Mouse (Mus musculus): ENCODE results near the gene Ppm1b. TPM values are rescaled to one million over a fixed set of nuclear protein-coding genes. Genes with fewer than 3 reads are reported as not detected.

Ppm1b gene
- polyA plus RNA-seq, 1 experiment from 2014 or later = 53.4 TPM

GRCm38 (mm10) chr17:85025151-85025550 lies 68.6 kb downstream of the Ppm1b start:
- no peak overlapping the region for H3K27ac ChIP-seq (replicated peaks)
- no peak overlapping the region for H3K4me3 ChIP-seq
- peaks cover 7% of the 10 kb centered on the region; the same call in 1 of the 2 replicates for H3K36me3 ChIP-seq
- no peaks in the 10 kb centered on the region for H3K27me3 ChIP-seq (replicated peaks)
- peaks cover 7% of the 10 kb centered on the region; the same call in 1 of the 2 replicates for H3K4me1 ChIP-seq
- 91% methylated on average over 6 of the region's 6 CpGs for WGBS
- H3K9me3 ChIP-seq = no peaks in the 10 kb centered on the region
- H3K9ac ChIP-seq = no peak overlapping the region
- H3K4me2 ChIP-seq = no peak overlapping the region
- ATAC-seq (ENCODE audit: extremely low read depth, insufficient number of reproducible peaks, low FRiP score, low TSS enrichment) = no peak

DNA sequence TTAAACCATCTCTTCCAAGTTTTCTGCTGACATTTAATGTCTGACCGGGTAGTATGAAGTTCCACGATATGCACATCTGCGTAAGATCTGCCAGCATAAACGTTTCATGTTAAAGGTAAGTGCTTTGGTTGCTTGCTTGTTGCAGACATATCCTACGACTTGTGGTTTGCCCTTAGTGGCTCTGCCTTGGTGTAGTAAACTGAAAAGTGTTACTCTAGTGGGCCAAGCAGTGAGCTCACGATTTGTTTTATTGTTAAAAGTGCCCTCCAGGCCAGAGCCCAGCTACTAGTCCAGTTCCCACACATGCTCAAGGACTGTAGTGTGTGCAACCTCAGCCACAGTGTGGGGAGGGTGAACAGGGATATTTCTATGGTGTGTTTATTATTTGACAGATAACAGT lies 69.9 kb downstream of the Ppm1b start:
- WGBS = 86% methylated on average over 6 of the region's 6 CpGs
- H3K27ac ChIP-seq (replicated peaks) = no peak overlapping the region
- H3K27me3 ChIP-seq (replicated peaks) = no peaks in the 10 kb centered on the region; the same call in 1 of the 2 replicates
- H3K4me3 ChIP-seq = no peak overlapping the region
- no peak overlapping the region for H3K9ac ChIP-seq
- H3K4me2 ChIP-seq = no peak overlapping the region
- H3K36me3 ChIP-seq = peaks cover 7% of the 10 kb centered on the region; the same call in 1 of the 2 replicates
- ATAC-seq (ENCODE audit: extremely low read depth, insufficient number of reproducible peaks, low FRiP score, low TSS enrichment) = no peak
- peaks cover 7% of the 10 kb centered on the region; the same call in 1 of the 2 replicates for H3K4me1 ChIP-seq
- H3K9me3 ChIP-seq = no peaks in the 10 kb centered on the region

DNA sequence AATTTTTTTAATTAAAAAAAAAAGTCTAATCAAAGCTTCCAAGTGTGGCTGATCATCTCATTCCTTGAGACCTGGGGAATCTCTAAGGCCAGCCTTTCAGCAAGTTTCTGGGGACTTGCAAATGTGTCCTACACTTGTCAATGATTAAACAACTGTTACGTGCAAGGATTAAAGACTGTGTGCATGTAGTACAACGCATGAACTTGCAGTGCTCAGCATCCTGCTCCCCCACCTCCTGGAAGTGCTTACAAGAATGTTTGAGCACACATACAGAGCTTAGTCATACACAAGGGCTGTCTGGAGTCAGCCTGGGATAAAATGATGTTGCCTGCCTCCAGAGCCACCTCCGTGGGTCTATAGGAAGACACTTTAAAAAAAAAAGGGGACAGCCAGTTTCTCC lies 70.7 kb downstream of the Ppm1b start:
- 84% methylated on average over 3 of the region's 3 CpGs for WGBS
- Histone ChIP-seq H3K36me3 (peaks cover 7% of the 10 kb centered on the region; the same call in 1 of the 2 replicates), H3K9me3 (no peaks in the 10 kb centered on the region), H3K9ac (no peak overlapping the region), H3K4me3 (no peak overlapping the region), H3K4me1 (peaks cover 7% of the 10 kb centered on the region; the same call in 1 of the 2 replicates), H3K27ac (replicated peaks) (no peak overlapping the region), H3K4me2 (no peak overlapping the region), H3K27me3 (replicated peaks) (no peaks in the 10 kb centered on the region; the same call in 1 of the 2 replicates)
- ATAC-seq (ENCODE audit: extremely low read depth, insufficient number of reproducible peaks, low FRiP score, low TSS enrichment) = no peak

DNA sequence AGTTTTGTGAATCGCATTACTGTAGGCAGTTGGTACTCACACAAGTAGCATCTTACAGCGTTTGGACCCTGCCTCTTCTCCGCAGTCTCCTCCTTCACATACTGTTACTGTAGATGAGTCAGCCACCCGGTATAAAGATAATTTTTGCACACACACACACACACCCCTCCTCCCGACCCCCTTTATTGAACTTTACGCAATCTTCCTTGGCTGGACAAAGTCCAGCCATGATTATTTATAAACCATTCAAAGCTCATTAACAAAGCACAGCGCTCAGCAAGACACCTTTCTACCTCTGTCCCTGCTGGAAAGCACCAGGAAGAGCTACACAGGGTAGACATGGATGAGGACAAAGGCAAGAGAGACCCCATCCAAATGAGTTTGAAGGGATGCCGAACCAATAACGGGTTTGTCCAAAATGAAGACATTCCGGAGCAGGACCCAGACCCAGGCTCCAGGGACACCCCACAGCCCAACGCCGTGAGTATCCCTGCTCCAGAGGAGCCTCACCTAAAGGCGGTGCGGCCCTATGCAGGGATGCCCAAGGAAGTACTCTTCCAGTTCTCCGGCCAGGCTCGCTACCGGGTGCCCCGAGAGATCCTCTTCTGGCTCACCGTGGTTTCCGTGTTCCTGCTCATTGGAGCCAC lies 71.7 kb downstream of the Ppm1b start, which contains the start of gene Slc3a1:
Slc3a1 (plus strand) TSS at position 284 of the 647 bp plus-strand sequence.
- no peak for ATAC-seq (ENCODE audit: extremely low read depth, insufficient number of reproducible peaks, low FRiP score, low TSS enrichment)
- Histone ChIP-seq H3K27ac (replicated peaks) (no peak within 1 kb of the TSS), H3K9me3 (no peaks in the 10 kb centered on the region), H3K36me3 (peaks cover 7% of the 10 kb centered on the region; the same call in 1 of the 2 replicates), H3K4me1 (peaks cover 6% of the 10 kb centered on the region; the same call in 1 of the 2 replicates), H3K9ac (no peak within 1 kb of the TSS), H3K4me2 (no peak within 1 kb of the TSS), H3K4me3 (no peak within 1 kb of the TSS), H3K27me3 (replicated peaks) (no peaks in the 10 kb centered on the region; the same call in 1 of the 2 replicates)
- WGBS = 85% methylated on average over 20 of the region's 20 CpGs

GRCm38 (mm10) chr17:85028797-85029196 lies 72.3 kb downstream of the Ppm1b start:
- Histone ChIP-seq H3K27ac (replicated peaks) (no peak overlapping the region), H3K9ac (no peak overlapping the region), H3K4me3 (no peak overlapping the region), H3K9me3 (no peaks in the 10 kb centered on the region), H3K4me1 (0 out of 2 replicates have a peak, but pooled peaks cover 3% of the 10 kb centered on the region), H3K36me3 (peaks cover 7% of the 10 kb centered on the region; the same call in 1 of the 2 replicates), H3K4me2 (no peak overlapping the region), H3K27me3 (replicated peaks) (no peaks in the 10 kb centered on the region; the same call in 1 of the 2 replicates)
- ATAC-seq (ENCODE audit: extremely low read depth, insufficient number of reproducible peaks, low FRiP score, low TSS enrichment) = no peak
- WGBS = 85% methylated on average over 10 of the region's 10 CpGs

GRCm38 (mm10) chr17:85030651-85031050 lies 74.1 kb downstream of the Ppm1b start:
- Histone ChIP-seq H3K4me2 (no peak overlapping the region), H3K4me1 (0 out of 2 replicates have a peak, but pooled peaks cover 9% of the 10 kb centered on the region), H3K36me3 (no peaks in the 10 kb centered on the region), H3K27me3 (replicated peaks) (no peaks in the 10 kb centered on the region; the same call in 1 of the 2 replicates), H3K4me3 (no peak overlapping the region), H3K27ac (replicated peaks) (no peak overlapping the region), H3K9ac (no peak overlapping the region), H3K9me3 (no peaks in the 10 kb centered on the region)
- 59% methylated on average over 5 of the region's 5 CpGs for WGBS
- no peak for ATAC-seq (ENCODE audit: extremely low read depth, insufficient number of reproducible peaks, low FRiP score, low TSS enrichment)

DNA sequence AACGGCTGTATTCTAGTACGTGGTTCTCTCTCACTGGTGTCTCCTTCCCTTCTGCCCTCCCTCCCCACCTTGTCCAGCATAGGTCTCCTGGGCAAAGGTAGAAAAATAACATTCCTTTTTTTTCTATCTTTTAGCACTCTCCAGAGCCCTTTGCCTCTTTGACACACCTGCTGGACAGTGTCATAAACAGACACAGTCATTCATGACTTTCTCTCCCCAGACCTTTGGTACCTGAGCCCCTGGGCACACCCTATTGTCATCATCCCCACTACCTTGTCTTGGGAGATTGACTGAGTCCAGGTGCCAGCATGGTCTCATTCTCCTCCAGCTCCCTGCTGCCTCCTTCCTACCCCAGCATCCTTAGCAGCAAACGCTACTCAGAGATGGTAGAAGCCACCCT lies 76.5 kb downstream of the Ppm1b start:
- no peak overlapping the region for H3K4me2 ChIP-seq
- no peak overlapping the region for H3K4me3 ChIP-seq
- no peak overlapping the region for H3K9ac ChIP-seq
- 0 out of 2 replicates have a peak, but pooled peaks cover 9% of the 10 kb centered on the region for H3K4me1 ChIP-seq
- H3K36me3 ChIP-seq = no peaks in the 10 kb centered on the region
- WGBS = 81% methylated on average over 3 of the region's 3 CpGs
- ATAC-seq (ENCODE audit: extremely low read depth, insufficient number of reproducible peaks, low FRiP score, low TSS enrichment) = no peak
- H3K27ac ChIP-seq (replicated peaks) = no peak overlapping the region
- H3K27me3 ChIP-seq (replicated peaks) = no peaks in the 10 kb centered on the region; the same call in 1 of the 2 replicates
- no peaks in the 10 kb centered on the region for H3K9me3 ChIP-seq

DNA sequence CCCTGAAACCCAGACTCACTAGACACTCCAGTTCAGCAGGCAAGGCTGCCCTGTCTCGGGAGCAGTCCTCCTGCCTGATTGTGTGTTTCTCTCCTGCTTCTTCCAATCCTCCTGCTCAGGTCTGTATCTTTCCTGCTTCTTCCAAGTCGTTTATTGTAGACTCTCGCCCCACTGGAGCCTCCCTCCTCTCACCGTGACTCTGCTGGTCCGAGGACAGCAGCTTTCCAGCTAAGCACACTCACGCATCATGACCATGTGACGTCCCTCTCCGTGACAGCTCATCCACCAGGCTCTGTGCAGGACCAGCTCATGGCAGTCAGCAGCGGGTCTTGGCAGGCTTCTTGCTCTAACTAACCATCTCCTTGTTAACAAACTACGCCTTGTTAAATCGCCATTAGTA lies 77.5 kb downstream of the Ppm1b start:
- no peak overlapping the region for H3K27ac ChIP-seq (replicated peaks)
- H3K9me3 ChIP-seq = no peaks in the 10 kb centered on the region
- no peak for ATAC-seq (ENCODE audit: extremely low read depth, insufficient number of reproducible peaks, low FRiP score, low TSS enrichment)
- H3K4me1 ChIP-seq = 0 out of 2 replicates have a peak, but pooled peaks cover 9% of the 10 kb centered on the region
- no peaks in the 10 kb centered on the region for H3K36me3 ChIP-seq
- 48% methylated on average over 11 of the region's 11 CpGs for WGBS
- no peak overlapping the region for H3K4me3 ChIP-seq
- H3K27me3 ChIP-seq (replicated peaks) = no peaks in the 10 kb centered on the region; the same call in 1 of the 2 replicates
- H3K9ac ChIP-seq = peak overlapping the region; percentile 5; the same call in 1 of the 2 replicates
- peak overlapping the region; percentile 27; the same call in 1 of the 2 replicates for H3K4me2 ChIP-seq

GRCm38 (mm10) chr17:85037855-85038254 lies 81.3 kb downstream of the Ppm1b start:
- WGBS = 72% methylated on average over 5 of the region's 5 CpGs
- H3K27me3 ChIP-seq (replicated peaks) = no peaks in the 10 kb centered on the region

DNA sequence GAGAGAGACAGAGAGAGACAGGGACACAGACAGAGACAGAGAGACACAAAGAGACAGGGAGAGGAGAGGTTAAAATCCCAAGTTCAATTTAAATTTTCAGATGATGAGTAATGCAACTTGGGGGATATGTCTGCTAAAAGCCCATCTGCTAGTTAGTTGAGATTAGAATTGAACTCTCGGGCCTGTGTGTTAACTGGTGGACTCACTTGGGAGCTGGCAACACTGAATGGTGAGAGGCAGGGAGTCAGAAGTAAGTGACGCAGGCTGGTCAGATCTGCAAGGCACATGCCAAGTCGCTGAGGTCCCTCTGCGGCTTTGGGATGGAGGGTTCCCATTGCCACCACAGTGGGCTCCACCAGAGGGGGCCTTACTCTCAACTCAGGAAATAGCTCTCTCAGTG lies 81.8 kb downstream of the Ppm1b start:
- H3K27ac ChIP-seq (replicated peaks) = no peak overlapping the region
- no peaks in the 10 kb centered on the region for H3K36me3 ChIP-seq
- 79% methylated on average over 4 of the region's 4 CpGs for WGBS
- no peak overlapping the region for H3K4me3 ChIP-seq
- no peak for ATAC-seq (ENCODE audit: extremely low read depth, insufficient number of reproducible peaks, low FRiP score, low TSS enrichment)
- no peak overlapping the region for H3K4me2 ChIP-seq
- no peaks in the 10 kb centered on the region for H3K27me3 ChIP-seq (replicated peaks)
- 0 out of 2 replicates have a peak, but pooled peaks cover 6% of the 10 kb centered on the region for H3K4me1 ChIP-seq
- no peak overlapping the region for H3K9ac ChIP-seq
- H3K9me3 ChIP-seq = no peaks in the 10 kb centered on the region

More at GRCm38 (mm10) chr17:85037855-85038254, 81.3 kb downstream of the Ppm1b start:
- no peak overlapping the region for H3K27ac ChIP-seq (replicated peaks)
- H3K4me1 ChIP-seq = 0 out of 2 replicates have a peak, but pooled peaks cover 6% of the 10 kb centered on the region
- no peak overlapping the region for H3K4me3 ChIP-seq
- H3K9ac ChIP-seq = no peak overlapping the region
- ATAC-seq (ENCODE audit: extremely low read depth, insufficient number of reproducible peaks, low FRiP score, low TSS enrichment) = no peak
- no peaks in the 10 kb centered on the region for H3K9me3 ChIP-seq
- no peak overlapping the region for H3K4me2 ChIP-seq
- no peaks in the 10 kb centered on the region for H3K36me3 ChIP-seq

GRCm38 (mm10) chr17:85038761-85039160 lies 82.2 kb downstream of the Ppm1b start:
- ATAC-seq (ENCODE audit: extremely low read depth, insufficient number of reproducible peaks, low FRiP score, low TSS enrichment) = no peak
- Histone ChIP-seq H3K36me3 (no peaks in the 10 kb centered on the region), H3K4me3 (no peak overlapping the region), H3K9ac (no peak overlapping the region), H3K4me2 (no peak overlapping the region), H3K27ac (replicated peaks) (no peak overlapping the region), H3K4me1 (0 out of 2 replicates have a peak, but pooled peaks cover 6% of the 10 kb centered on the region), H3K9me3 (no peaks in the 10 kb centered on the region), H3K27me3 (replicated peaks) (no peaks in the 10 kb centered on the region)
- 87% methylated on average over 5 of the region's 5 CpGs for WGBS
